Mouse (Mus musculus): ENCODE measurements at regions not wholly inside any gene's neighbourhood (a gene's known extent, or its start where the extent isn't known, plus 50 kb on each side); places are given as distances from the start of the nearest gene placed in this dataset.
"Not testable (repeated sequence)": the region's sequence is repeated elsewhere in the genome, so short reads cannot be mapped to it uniquely, and the experiment has no call there.

DNA sequence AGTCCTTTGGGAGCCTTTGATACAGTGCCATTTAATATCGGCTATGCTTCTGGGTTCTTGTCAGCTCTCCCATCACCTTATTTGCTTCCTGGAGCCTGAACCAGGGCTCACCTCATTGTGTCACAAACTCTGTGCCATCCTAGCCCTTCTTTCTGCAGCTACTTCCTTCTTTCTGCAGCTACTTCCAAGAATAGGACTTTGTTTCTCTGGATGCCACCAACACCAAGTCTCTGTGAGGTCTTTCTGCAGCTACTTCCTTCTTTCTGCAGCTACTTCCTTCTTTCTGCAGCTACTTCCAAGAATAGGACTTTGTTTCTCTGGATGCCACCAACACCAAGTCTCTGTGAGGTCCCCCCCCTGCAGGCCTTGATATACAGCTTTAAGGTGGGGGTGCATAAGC, 107.8 kb downstream of the Adra2a start:
- not testable (repeated sequence) for H3K4me3 ChIP-seq (replicated peaks); H3K36me3 ChIP-seq; H3K27ac ChIP-seq; H3K9ac ChIP-seq; H3K27me3 ChIP-seq (replicated peaks); H3K9me3 ChIP-seq; H3K4me1 ChIP-seq (replicated peaks); ATAC-seq; H3K4me2 ChIP-seq (replicated peaks)
- 96% methylated on average over 1 of the region's 1 CpGs for WGBS

DNA sequence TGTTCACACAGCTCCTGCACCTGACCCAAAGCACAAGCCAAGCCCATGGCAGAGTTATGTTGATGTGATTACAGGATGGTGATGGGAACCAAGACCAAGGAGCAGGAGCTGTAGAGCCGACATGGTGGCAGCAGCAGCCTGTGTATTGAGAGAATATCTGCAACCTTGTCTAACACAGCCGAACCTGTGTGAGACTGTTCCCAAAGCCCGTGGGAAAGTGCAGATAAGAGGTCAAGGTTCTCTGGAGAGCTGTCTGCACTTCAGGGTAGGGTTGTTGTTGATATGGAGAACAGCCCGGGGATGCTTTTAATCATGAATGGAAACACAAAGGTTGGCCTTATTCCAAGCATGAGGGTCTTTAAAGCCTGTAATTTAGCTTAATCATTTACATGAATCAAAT, 110.4 kb downstream of the Adra2a start:
- Histone ChIP-seq H3K4me1 (replicated peaks) (0 out of 2 replicates have a peak, but pooled peaks cover 6% of the 10 kb centered on the region), H3K9ac (no peak overlapping the region), H3K27ac (0 out of 2 replicates have a peak overlapping the region, but pooled peaks have one; percentile 13), H3K36me3 (no peaks in the 10 kb centered on the region), H3K27me3 (replicated peaks) (no peaks in the 10 kb centered on the region), H3K4me3 (replicated peaks) (no peak overlapping the region), H3K4me2 (replicated peaks) (peak overlapping the region; percentile 27), H3K9me3 (no peaks in the 10 kb centered on the region)
- 49% methylated on average over 4 of the region's 4 CpGs for WGBS
- ATAC-seq: peak; percentile 95

DNA sequence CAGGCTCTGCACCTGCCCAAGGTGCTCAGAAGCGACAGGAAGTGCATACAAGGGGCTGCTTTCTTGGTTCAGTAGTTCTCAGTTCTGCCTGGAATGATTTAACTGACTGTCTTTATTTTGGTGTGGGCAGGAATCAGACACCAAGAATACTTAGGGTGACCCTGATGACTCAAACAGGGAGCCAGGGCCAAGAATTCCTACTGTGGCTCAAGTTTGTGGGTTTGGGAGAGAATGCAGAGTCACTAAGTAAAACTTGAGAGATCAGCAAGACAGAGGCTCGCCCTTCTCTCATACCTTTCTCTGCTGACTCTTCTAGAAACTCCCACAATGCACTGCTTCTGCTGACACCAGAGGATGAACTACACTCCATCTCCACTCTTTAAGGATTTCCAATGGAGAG, 126.4 kb downstream of the Adra2a start:
- H3K9me3 ChIP-seq: no peaks in the 10 kb centered on the region
- H3K9ac ChIP-seq: no peak overlapping the region
- 0 out of 2 replicates have a peak, but pooled peaks cover 3% of the 10 kb centered on the region for H3K27me3 ChIP-seq (replicated peaks)
- no peak overlapping the region for H3K4me2 ChIP-seq (replicated peaks)
- H3K36me3 ChIP-seq: no peaks in the 10 kb centered on the region
- no peaks in the 10 kb centered on the region for H3K4me1 ChIP-seq (replicated peaks)
- H3K4me3 ChIP-seq (replicated peaks): no peak overlapping the region
- no peak for ATAC-seq
- 55% methylated on average over 2 of the region's 2 CpGs for WGBS
- H3K27ac ChIP-seq: no peak overlapping the region

DNA sequence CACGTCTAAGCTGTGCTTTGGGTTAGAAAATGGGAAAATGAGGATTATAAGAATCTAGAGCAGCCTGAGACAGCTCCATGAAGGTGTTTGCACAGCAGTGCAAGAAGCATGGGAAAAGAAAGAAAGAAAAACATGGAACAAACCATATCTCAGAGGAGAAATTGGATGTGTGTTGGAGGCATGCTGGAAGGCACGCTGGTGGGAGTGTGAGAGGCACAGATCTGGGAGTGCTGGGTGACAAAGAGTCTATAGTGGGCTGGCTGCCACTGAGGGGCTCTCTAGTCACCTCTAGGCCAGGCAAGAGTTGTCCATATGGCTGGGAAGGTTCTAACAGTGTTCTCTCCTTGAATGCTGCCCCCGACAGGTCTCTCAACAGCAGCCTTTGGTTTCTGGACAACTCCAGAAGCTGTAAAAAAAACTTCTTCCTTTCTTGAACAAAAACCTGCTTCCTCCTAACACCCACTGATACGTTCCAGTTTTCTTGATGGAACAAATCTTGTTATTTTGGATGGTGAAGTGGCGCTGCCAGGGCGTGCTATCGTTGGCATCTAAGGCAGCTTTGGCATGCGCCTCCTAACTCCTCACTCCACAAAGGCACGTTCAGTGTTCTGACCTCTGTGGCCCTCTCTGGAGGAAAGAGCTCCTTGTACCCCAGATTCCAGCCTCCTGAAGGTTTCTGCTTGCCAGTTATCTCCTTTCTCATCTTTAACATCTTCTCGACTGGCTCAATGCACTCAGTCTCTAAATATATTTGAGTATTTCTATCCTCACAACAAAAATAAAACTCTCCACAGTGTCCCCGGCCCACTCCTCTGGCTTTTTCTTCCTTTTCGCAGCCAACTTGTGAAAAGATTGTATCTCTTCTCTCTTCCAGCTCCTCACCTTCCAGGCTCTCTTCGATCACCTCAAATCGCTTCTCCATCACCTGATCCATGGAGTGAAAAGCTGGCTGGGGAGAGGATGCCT, 130.4 kb downstream of the Adra2a start:
- 0 out of 2 replicates have a peak, but pooled peaks cover 3% of the 10 kb centered on the region for H3K27me3 ChIP-seq (replicated peaks)
- no peaks in the 10 kb centered on the region for H3K36me3 ChIP-seq
- H3K9ac ChIP-seq: no peak overlapping the region
- no peak overlapping the region for H3K4me2 ChIP-seq (replicated peaks)
- H3K9me3 ChIP-seq: no peaks in the 10 kb centered on the region
- no peaks in the 10 kb centered on the region for H3K4me1 ChIP-seq (replicated peaks)
- no peak overlapping the region for H3K27ac ChIP-seq
- no peak for ATAC-seq
- no peak overlapping the region for H3K4me3 ChIP-seq (replicated peaks)
- 83% methylated on average over 14 of the region's 14 CpGs for WGBS

DNA sequence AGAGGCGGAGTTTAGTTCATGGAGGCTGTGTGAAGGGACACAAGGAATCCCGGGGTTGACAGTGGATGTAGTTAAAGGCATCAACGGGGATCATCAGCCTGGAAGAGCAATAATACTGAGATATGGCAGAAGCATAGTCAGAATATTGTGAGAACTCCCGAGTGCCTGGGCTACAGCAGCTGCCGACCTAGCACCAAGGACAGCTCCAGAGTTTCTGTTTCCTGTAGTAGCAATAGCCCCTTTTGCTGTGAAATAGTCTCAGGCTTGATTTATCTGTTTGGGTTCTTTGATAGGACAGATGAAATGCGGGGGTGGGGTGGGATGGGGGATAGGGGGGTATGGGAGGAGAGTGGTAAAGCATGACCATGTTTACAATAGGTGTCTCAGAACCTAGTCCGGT, 131.8 kb downstream of the Adra2a start:
- Histone ChIP-seq H3K4me3 (replicated peaks) (no peak overlapping the region), H3K4me1 (replicated peaks) (no peaks in the 10 kb centered on the region), H3K4me2 (replicated peaks) (no peak overlapping the region), H3K9me3 (no peaks in the 10 kb centered on the region), H3K27ac (no peak overlapping the region), H3K27me3 (replicated peaks) (0 out of 2 replicates have a peak, but pooled peaks cover 3% of the 10 kb centered on the region), H3K36me3 (no peaks in the 10 kb centered on the region), H3K9ac (no peak overlapping the region)
- WGBS: 37% methylated on average over 7 of the region's 7 CpGs
- ATAC-seq: no peak

DNA sequence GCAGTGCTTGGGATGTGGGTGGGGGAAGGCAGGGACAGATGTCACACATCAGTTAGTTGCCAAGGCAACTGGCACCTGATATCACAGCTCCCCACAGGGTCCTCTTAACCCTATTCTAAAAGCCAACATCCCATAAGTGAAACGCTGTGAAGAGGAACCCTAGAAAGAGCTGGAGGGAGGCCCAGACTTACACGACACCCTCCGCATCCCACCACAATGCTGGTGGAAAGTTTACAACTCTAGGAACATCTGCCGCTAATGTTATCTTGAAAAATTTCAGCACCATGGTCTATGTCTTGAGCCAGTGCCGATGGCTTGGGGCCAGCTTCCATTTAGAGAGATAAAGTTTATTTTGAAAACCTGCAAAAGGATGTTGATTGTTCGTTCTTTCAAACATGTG, 133.5 kb downstream of the Adra2a start:
- Histone ChIP-seq H3K27ac (no peak overlapping the region), H3K27me3 (replicated peaks) (0 out of 2 replicates have a peak, but pooled peaks cover 3% of the 10 kb centered on the region), H3K4me2 (replicated peaks) (no peak overlapping the region), H3K9me3 (no peaks in the 10 kb centered on the region), H3K9ac (no peak overlapping the region), H3K4me3 (replicated peaks) (no peak overlapping the region), H3K36me3 (no peaks in the 10 kb centered on the region), H3K4me1 (replicated peaks) (no peaks in the 10 kb centered on the region)
- ATAC-seq: no peak
- 50% methylated on average over 6 of the region's 6 CpGs for WGBS

DNA sequence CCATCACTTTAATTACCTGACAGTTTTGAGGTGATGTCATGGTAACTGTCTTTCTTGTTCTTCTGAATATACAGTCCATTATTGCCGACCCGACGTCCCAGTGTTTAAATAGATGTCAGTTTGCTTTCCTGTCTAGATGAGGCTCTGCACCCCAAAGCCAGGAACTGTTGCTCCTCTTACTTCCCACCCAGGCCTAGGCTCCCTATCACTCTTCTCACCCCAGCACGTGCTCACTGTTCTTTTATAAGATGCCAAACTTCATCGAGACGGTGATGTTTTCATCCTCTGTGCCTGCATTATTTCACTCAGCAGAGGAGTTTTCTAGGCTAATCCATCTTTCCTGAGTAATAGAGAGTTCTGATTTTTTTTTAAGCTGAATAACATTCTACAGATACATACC, 156.5 kb downstream of the Adra2a start:
- H3K27me3 ChIP-seq (replicated peaks): no peaks in the 10 kb centered on the region
- H3K4me3 ChIP-seq (replicated peaks): no peak overlapping the region
- H3K9ac ChIP-seq: no peak overlapping the region
- no peaks in the 10 kb centered on the region for H3K9me3 ChIP-seq
- no peak overlapping the region for H3K27ac ChIP-seq
- ATAC-seq: peak; percentile 40; the same call in 1 of the 2 replicates
- H3K4me1 ChIP-seq (replicated peaks): 0 out of 2 replicates have a peak, but pooled peaks cover 7% of the 10 kb centered on the region
- no peaks in the 10 kb centered on the region for H3K36me3 ChIP-seq
- 21% methylated on average over 6 of the region's 6 CpGs for WGBS
- no peak overlapping the region for H3K4me2 ChIP-seq (replicated peaks)

DNA sequence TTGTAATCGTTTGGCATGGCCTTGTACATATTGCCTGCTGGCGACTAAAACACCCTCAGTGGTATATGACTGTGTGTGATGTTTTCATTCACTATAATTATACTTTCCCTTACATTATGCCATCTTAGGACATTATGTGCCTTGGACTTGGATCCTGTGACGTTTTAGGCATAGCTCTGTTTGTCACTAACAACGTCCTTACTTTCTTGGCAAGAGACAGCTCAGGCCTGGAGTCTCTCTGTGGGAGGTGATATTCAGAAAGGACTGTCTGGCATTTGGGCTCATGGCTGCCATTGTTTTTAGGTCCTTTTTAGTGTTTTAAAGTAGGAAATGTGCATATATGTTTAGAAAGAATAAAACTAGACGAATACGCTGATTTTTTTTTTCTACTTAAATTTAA, 158.5 kb downstream of the Adra2a start:
- no peaks in the 10 kb centered on the region for H3K27me3 ChIP-seq (replicated peaks)
- no peak overlapping the region for H3K9ac ChIP-seq
- H3K27ac ChIP-seq: no peak overlapping the region
- H3K4me1 ChIP-seq (replicated peaks): 0 out of 2 replicates have a peak, but pooled peaks cover 7% of the 10 kb centered on the region
- H3K4me3 ChIP-seq (replicated peaks): no peak overlapping the region
- no peak overlapping the region for H3K4me2 ChIP-seq (replicated peaks)
- WGBS: 75% methylated on average over 6 of the region's 6 CpGs
- H3K9me3 ChIP-seq: no peaks in the 10 kb centered on the region
- H3K36me3 ChIP-seq: no peaks in the 10 kb centered on the region
- no peak for ATAC-seq

DNA sequence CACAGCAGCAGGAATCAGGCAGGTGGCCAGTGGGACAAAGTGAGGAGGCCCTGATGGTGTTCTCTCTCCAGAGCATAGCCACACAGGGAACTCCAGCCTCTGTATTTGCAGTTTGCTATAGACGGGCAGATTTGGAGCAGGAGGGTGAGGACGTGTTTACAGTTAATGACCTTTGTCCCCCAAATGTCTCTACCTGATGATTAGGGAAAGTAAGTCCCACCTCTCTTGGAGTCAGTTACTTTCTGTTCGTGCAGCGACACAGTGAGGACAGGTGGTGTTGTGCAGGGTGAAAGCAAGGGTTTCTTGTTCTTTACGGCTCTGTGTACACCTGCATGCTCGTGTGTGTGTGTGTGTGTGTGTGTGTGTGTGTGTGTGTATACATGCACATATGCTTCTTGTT, 162.9 kb downstream of the Adra2a start:
- no peaks in the 10 kb centered on the region for H3K36me3 ChIP-seq
- H3K27ac ChIP-seq: no peak overlapping the region
- no peaks in the 10 kb centered on the region for H3K4me1 ChIP-seq (replicated peaks)
- WGBS: 42% methylated on average over 6 of the region's 6 CpGs
- no peaks in the 10 kb centered on the region for H3K9me3 ChIP-seq
- H3K27me3 ChIP-seq (replicated peaks): no peaks in the 10 kb centered on the region
- peak; percentile 86 for ATAC-seq
- H3K4me2 ChIP-seq (replicated peaks): no peak overlapping the region
- H3K9ac ChIP-seq: no peak overlapping the region
- H3K4me3 ChIP-seq (replicated peaks): no peak overlapping the region

DNA sequence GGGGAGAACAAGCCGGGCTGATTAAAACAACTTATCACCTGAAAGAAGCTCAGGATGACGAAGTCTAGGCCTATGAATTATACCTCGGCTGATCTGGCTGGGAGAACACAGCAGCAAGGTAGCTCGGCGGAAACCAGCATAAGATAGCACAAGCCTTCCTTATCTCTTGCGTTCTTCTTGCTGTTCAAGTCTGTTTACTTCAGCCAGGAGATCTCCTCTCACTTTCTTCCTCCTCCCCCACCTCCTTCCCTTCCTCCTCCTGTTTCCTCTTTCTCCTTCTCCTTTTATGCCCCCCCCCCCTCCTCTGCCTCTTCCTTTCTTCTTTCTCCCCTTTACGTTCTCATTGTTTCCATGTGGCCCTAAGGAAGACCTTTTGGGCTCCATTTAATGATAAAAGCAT, 168.2 kb downstream of the Adra2a start:
- no peaks in the 10 kb centered on the region for H3K36me3 ChIP-seq
- H3K4me3 ChIP-seq (replicated peaks): no peak overlapping the region
- H3K27ac ChIP-seq: no peak overlapping the region
- WGBS: 57% methylated on average over 7 of the region's 7 CpGs
- H3K4me1 ChIP-seq (replicated peaks): no peaks in the 10 kb centered on the region
- H3K27me3 ChIP-seq (replicated peaks): no peaks in the 10 kb centered on the region
- ATAC-seq: no peak
- no peak overlapping the region for H3K9ac ChIP-seq
- H3K4me2 ChIP-seq (replicated peaks): no peak overlapping the region
- no peaks in the 10 kb centered on the region for H3K9me3 ChIP-seq

DNA sequence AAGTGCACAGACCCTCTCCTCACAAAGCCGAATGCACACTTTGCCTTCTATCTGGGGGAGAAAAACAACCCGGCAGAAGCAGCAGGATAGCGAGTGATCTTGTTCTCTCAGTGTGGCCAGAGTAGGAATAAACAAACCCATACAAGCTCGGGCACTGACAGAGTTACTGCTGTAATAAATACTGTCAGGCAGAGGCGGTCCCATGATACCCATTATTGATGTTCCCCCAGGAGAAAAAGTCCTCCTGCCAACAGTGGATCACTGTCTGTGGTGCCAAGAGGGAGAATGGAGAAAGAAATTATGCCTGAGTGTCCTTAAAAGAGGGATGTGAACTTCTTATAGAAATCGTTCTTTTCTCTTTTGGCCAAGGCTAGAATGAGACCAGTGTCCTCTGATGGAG, 200.2 kb downstream of the Adra2a start:
- no peak overlapping the region for H3K4me3 ChIP-seq (replicated peaks)
- H3K9ac ChIP-seq: no peak overlapping the region
- no peak for ATAC-seq
- WGBS: 39% methylated on average over 6 of the region's 6 CpGs
- H3K36me3 ChIP-seq: no peaks in the 10 kb centered on the region
- H3K4me2 ChIP-seq (replicated peaks): no peak overlapping the region
- H3K4me1 ChIP-seq (replicated peaks): 0 out of 2 replicates have a peak, but pooled peaks cover 5% of the 10 kb centered on the region
- H3K9me3 ChIP-seq: no peaks in the 10 kb centered on the region
- no peak overlapping the region for H3K27ac ChIP-seq
- no peaks in the 10 kb centered on the region for H3K27me3 ChIP-seq (replicated peaks)

DNA sequence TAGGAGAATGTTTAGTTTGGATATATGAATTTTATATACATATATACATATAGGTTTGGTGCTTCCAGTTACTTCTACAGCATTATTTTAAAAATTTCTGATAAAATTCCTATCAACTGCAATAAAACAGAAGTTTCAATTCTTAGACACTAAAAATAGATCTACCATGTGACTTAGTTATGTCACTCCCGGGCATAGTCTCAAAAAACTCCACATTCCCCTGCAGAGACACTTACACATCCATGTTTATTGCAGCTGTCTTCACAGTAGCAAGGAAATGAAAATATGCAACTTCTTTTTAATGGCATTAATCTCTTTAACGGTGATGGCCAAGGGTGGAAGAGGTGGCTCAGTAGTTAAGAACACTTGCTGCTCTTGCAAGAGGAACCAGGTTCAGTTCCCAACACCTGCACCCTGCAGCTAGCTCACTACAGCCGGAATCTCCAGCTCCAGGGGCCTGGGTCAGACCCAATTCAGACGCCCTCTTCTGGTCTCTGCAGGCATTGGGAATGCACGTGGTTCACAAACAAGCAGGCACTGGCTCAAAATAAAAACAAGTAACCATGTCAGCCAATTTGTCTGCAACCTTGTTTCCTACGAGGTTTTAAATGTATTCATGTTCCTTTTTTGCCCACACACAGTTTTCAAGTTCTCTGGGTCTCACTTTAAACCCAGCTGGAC, 204.4 kb downstream of the Adra2a start:
- H3K4me1 ChIP-seq (replicated peaks): 0 out of 2 replicates have a peak, but pooled peaks cover 5% of the 10 kb centered on the region
- no peak overlapping the region for H3K4me2 ChIP-seq (replicated peaks)
- WGBS: 18% methylated on average over 6 of the region's 6 CpGs
- no peaks in the 10 kb centered on the region for H3K9me3 ChIP-seq
- H3K4me3 ChIP-seq (replicated peaks): no peak overlapping the region
- H3K27ac ChIP-seq: no peak overlapping the region
- no peaks in the 10 kb centered on the region for H3K27me3 ChIP-seq (replicated peaks)
- no peaks in the 10 kb centered on the region for H3K36me3 ChIP-seq
- H3K9ac ChIP-seq: no peak overlapping the region
- ATAC-seq: no peak

Measured in intestine, embryonic 15.5 days (tissue).